Mouse (Mus musculus) myocyte (in vitro differentiated cells): Measurements from ENCODE around the gene Dtnb.

Experiments
- E2F4 ChIP-seq: IDR thresholded peaks from one replicate; pipeline ENCODE4 v1.6.1; 2011; ENCODE audit warnings: mild to moderate bottlenecking, control low read depth, moderate library complexity; ENCODE audit not compliant: insufficient read depth
- MYOD1 ChIP-seq, 3 experiments: IDR thresholded peaks; one replicate each; pipeline ENCODE4 v1.6.1; 2011; ENCODE audit warnings: control low read depth in 2 of 3, low read depth in 2 of 3, mild to moderate bottlenecking in 2 of 3, moderate library complexity in 1 of 3; ENCODE audit not compliant: insufficient read length in 2 of 3, control insufficient read depth in 1 of 3
- POLR2A ChIP-seq: IDR thresholded peaks from one replicate; pipeline ENCODE4 v1.6.1; 2011; ENCODE audit warnings: low read depth, mild to moderate bottlenecking, control low read depth, moderate library complexity; ENCODE audit not compliant: insufficient read length
- REST ChIP-seq: IDR thresholded peaks from one replicate; pipeline ENCODE4 v1.6.1; 2011; ENCODE audit warnings: mild to moderate bottlenecking, control low read depth, moderate library complexity; ENCODE audit not compliant: insufficient read depth, insufficient read length
- TCF12 ChIP-seq: IDR thresholded peaks from one replicate; pipeline ENCODE4 v1.6.1; 2011; ENCODE audit warnings: mild to moderate bottlenecking, control low read depth; ENCODE audit not compliant: poor library complexity, insufficient read depth, severe bottlenecking

DNA sequence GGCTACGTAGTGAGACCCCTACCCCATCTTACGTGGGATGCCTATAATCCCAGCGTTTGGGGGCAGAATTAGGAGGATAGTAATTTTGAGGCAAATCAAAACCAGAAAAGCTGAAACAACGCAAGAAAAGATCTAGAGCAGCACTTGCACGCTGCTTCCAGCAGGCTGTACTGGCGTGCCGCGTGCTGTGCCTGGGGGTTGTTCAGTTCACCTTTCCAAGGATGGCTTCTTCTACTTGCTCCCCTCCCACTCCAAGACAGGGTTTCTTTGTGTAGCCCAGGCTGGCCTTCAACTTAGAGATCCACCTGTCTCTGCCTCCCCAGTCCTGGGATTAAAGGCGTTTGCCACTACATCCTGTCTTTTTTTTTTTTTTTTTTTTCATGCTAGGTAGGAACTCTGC, 17.9 kb downstream of the Dtnb start:
- TF ChIP-seq MYOD1 (IDR thresholded peaks at IDR 0.05; ENCODE audit: control insufficient read depth in 1 of 3, insufficient read length in 2 of 3, low read depth in 2 of 3) (no peak), POLR2A (no peak), E2F4 (no peak), TCF12 (no peak), REST (no peak)
